Mouse (Mus musculus): ENCODE measurements around the gene Zbtb20. TPM values are rescaled to one million over a fixed set of nuclear protein-coding genes. Genes with fewer than 3 reads are reported as not detected.

The Zbtb20 gene
- total and polyA plus RNA-seq, 3 experiments = 1.8 to 18.1 (median 6.6) TPM

GRCm38 (mm10) chr16:43172912-43173311, 297.2 kb downstream of the Zbtb20 start:
- DNase-seq (ENCODE audit: low spot score) (no peak), ATAC-seq (ENCODE audit: extremely low read depth, insufficient number of reproducible peaks, low FRiP score, poor library complexity, severe bottlenecking) (no peak)
- Histone ChIP-seq H3K27me3 (ENCODE audit: insufficient read depth, low read length) (no peaks in the 10 kb centered on the region), H3K4me3 (ENCODE audit: low read depth, low read length) (no peak overlapping the region), H3K9me3 (replicated peaks) (no peaks in the 10 kb centered on the region), H3K36me3 (replicated peaks) (no peaks in the 10 kb centered on the region), H3K4me1 (ENCODE audit: insufficient read depth, low read depth, low read length) (no peaks in the 10 kb centered on the region)
- TF ChIP-seq POLR2AphosphoS5 (IDR thresholded peaks at IDR 0.05; ENCODE audit: insufficient replicate concordance, low read depth, low read length) (no peak), GATA1 (IDR thresholded peaks at IDR 0.05; ENCODE audit: borderline replicate concordance, low read length) (no peak), CTCF (IDR thresholded peaks at IDR 0.05; ENCODE audit: low read depth, low read length) (no peak)

- no peak for DNase-seq (ENCODE audit: low spot score)
- ATAC-seq (ENCODE audit: extremely low read depth, insufficient number of reproducible peaks, low FRiP score, poor library complexity, severe bottlenecking) = no peak
- no peaks in the 10 kb centered on the region for H3K27me3 ChIP-seq (ENCODE audit: insufficient read depth, low read length)
- H3K36me3 ChIP-seq (replicated peaks) = no peaks in the 10 kb centered on the region
- H3K4me1 ChIP-seq (ENCODE audit: insufficient read depth, low read depth, low read length) = no peaks in the 10 kb centered on the region
- no peak overlapping the region for H3K4me3 ChIP-seq (ENCODE audit: low read depth, low read length)
- H3K9me3 ChIP-seq (replicated peaks) = no peaks in the 10 kb centered on the region
- TF ChIP-seq GATA2 (IDR thresholded peaks at IDR 0.05; ENCODE audit: borderline replicate concordance, low read depth, low read length) (no peak), GATA1 (IDR thresholded peaks at IDR 0.05; ENCODE audit: borderline replicate concordance, low read length) (no peak), POLR2AphosphoS5 (IDR thresholded peaks at IDR 0.05; ENCODE audit: insufficient replicate concordance, low read depth, low read length) (no peak), TAL1 (conservative IDR thresholded peaks at IDR 0.05; ENCODE audit: low read depth, low read length) (no peak), CTCF (IDR thresholded peaks at IDR 0.05; ENCODE audit: low read depth, low read length) (no peak)
Measured at GRCm38 (mm10) chr16:43174815-43175214, 299.1 kb downstream of the Zbtb20 start.

- TF ChIP-seq CTCF (IDR thresholded peaks at IDR 0.05; ENCODE audit: low read depth, low read length) (no peak), POLR2AphosphoS5 (IDR thresholded peaks at IDR 0.05; ENCODE audit: insufficient replicate concordance, low read depth, low read length) (no peak), GATA2 (IDR thresholded peaks at IDR 0.05; ENCODE audit: borderline replicate concordance, low read depth, low read length) (no peak), TAL1 (conservative IDR thresholded peaks at IDR 0.05; ENCODE audit: low read depth, low read length) (no peak), GATA1 (IDR thresholded peaks at IDR 0.05; ENCODE audit: borderline replicate concordance, low read length) (no peak)
- ATAC-seq (ENCODE audit: extremely low read depth, insufficient number of reproducible peaks, low FRiP score, poor library complexity, severe bottlenecking) (no peak), DNase-seq (ENCODE audit: low spot score) (no peak)
- 0 out of 2 replicates have a peak, but pooled peaks cover 1% of the 10 kb centered on the region for H3K9me3 ChIP-seq (replicated peaks)
- H3K27me3 ChIP-seq (ENCODE audit: insufficient read depth, low read length) = no peaks in the 10 kb centered on the region
- no peaks in the 10 kb centered on the region for H3K4me1 ChIP-seq (ENCODE audit: insufficient read depth, low read depth, low read length)
- no peak overlapping the region for H3K4me3 ChIP-seq (ENCODE audit: low read depth, low read length)
- no peaks in the 10 kb centered on the region for H3K36me3 ChIP-seq (replicated peaks)
Measured at GRCm38 (mm10) chr16:43181038-43181437, 305.4 kb downstream of the Zbtb20 start.

- ATAC-seq (ENCODE audit: extremely low read depth, insufficient number of reproducible peaks, low FRiP score, poor library complexity, severe bottlenecking) = no peak
- no peak for TF ChIP-seq CTCF (IDR thresholded peaks at IDR 0.05; ENCODE audit: low read depth, low read length)
- TF ChIP-seq GATA1 (IDR thresholded peaks at IDR 0.05; ENCODE audit: borderline replicate concordance, low read length) = no peak
- no peak for TF ChIP-seq GATA2 (IDR thresholded peaks at IDR 0.05; ENCODE audit: borderline replicate concordance, low read depth, low read length)
- no peak for TF ChIP-seq POLR2AphosphoS5 (IDR thresholded peaks at IDR 0.05; ENCODE audit: insufficient replicate concordance, low read depth, low read length)
- TF ChIP-seq TAL1 (conservative IDR thresholded peaks at IDR 0.05; ENCODE audit: low read depth, low read length) = no peak
- H3K27me3 ChIP-seq (ENCODE audit: insufficient read depth, low read length) = no peaks in the 10 kb centered on the region
Measured at GRCm38 (mm10) chr16:43190390-43190789, 314.7 kb downstream of the Zbtb20 start.

GRCm38 (mm10) chr16:43191060-43191850, 315.6 kb downstream of the Zbtb20 start:
- no peaks in the 10 kb centered on the region for H3K4me1 ChIP-seq (ENCODE audit: insufficient read depth, low read depth, low read length)
- ATAC-seq (ENCODE audit: extremely low read depth, insufficient number of reproducible peaks, low FRiP score, poor library complexity, severe bottlenecking) = no peak
- no peaks in the 10 kb centered on the region for H3K27me3 ChIP-seq (ENCODE audit: insufficient read depth, low read length)
- H3K36me3 ChIP-seq (replicated peaks) = no peaks in the 10 kb centered on the region
- H3K4me3 ChIP-seq (ENCODE audit: low read depth, low read length) = no peak overlapping the region
- no peaks in the 10 kb centered on the region for H3K9me3 ChIP-seq (replicated peaks)
- DNase-seq (ENCODE audit: low spot score) = no peak
- TF ChIP-seq POLR2AphosphoS5 (IDR thresholded peaks at IDR 0.05; ENCODE audit: insufficient replicate concordance, low read depth, low read length) = no peak
- TF ChIP-seq TAL1 (conservative IDR thresholded peaks at IDR 0.05; ENCODE audit: low read depth, low read length) = no peak
- no peak for TF ChIP-seq CTCF (IDR thresholded peaks at IDR 0.05; ENCODE audit: low read depth, low read length)
- TF ChIP-seq GATA1 (IDR thresholded peaks at IDR 0.05; ENCODE audit: borderline replicate concordance, low read length) = no peak

More at GRCm38 (mm10) chr16:43190390-43190789, 314.7 kb downstream of the Zbtb20 start:
- H3K4me3 ChIP-seq (ENCODE audit: low read depth, low read length) = no peak overlapping the region
- DNase-seq (ENCODE audit: low spot score) = no peak
- no peaks in the 10 kb centered on the region for H3K4me1 ChIP-seq (ENCODE audit: insufficient read depth, low read depth, low read length)
- H3K36me3 ChIP-seq (replicated peaks) = no peaks in the 10 kb centered on the region
- H3K9me3 ChIP-seq (replicated peaks) = no peaks in the 10 kb centered on the region

- no peak for TF ChIP-seq CTCF (IDR thresholded peaks at IDR 0.05; ENCODE audit: low read depth, low read length)
- TF ChIP-seq POLR2AphosphoS5 (IDR thresholded peaks at IDR 0.05; ENCODE audit: insufficient replicate concordance, low read depth, low read length) = no peak
- no peak for TF ChIP-seq GATA2 (IDR thresholded peaks at IDR 0.05; ENCODE audit: borderline replicate concordance, low read depth, low read length)
- no peak for TF ChIP-seq TAL1 (conservative IDR thresholded peaks at IDR 0.05; ENCODE audit: low read depth, low read length)
- TF ChIP-seq GATA1 (IDR thresholded peaks at IDR 0.05; ENCODE audit: borderline replicate concordance, low read length) = no peak
- ATAC-seq (ENCODE audit: extremely low read depth, insufficient number of reproducible peaks, low FRiP score, poor library complexity, severe bottlenecking) (no peak), DNase-seq (ENCODE audit: low spot score) (no peak)
- H3K27me3 ChIP-seq (ENCODE audit: insufficient read depth, low read length) = no peaks in the 10 kb centered on the region
- H3K4me1 ChIP-seq (ENCODE audit: insufficient read depth, low read depth, low read length) = no peaks in the 10 kb centered on the region
- H3K9me3 ChIP-seq (replicated peaks) = no peaks in the 10 kb centered on the region
- H3K36me3 ChIP-seq (replicated peaks) = no peaks in the 10 kb centered on the region
- no peak overlapping the region for H3K4me3 ChIP-seq (ENCODE audit: low read depth, low read length)
Measured at GRCm38 (mm10) chr16:43193631-43194239, 318.1 kb downstream of the Zbtb20 start.

Measured in G1E (cell line).